Mouse (Mus musculus) left cerebral cortex, adult 2 months (tissue): ENCODE measurements around the gene Gm49368. TPM values are rescaled to one million over a fixed set of nuclear protein-coding genes. Genes with fewer than 3 reads are reported as not detected.
"Not testable (repeated sequence)": the region's sequence is repeated elsewhere in the genome, so short reads cannot be mapped to it uniquely, and the experiment has no call there.

Source experiments
- DNase-seq, 2 experiments: peaks; one replicate each; pipeline ENCODE4 v3.0.0; 2021 to 2022; ENCODE audit warnings: low spot score in 2 of 2, mixed read lengths in 1 of 2; ENCODE audit errors: extremely low spot score in 1 of 2
- H3K27ac ChIP-seq: fragments of 200-600 bp; 2 replicates; pipeline ENCODE4 v1.8.1; 2022
- H3K4me3 ChIP-seq: fragments of 200-600 bp; 2 replicates; pipeline ENCODE4 v1.8.1; 2022
- CTCF ChIP-seq: fragments of 200-600 bp; IDR thresholded peaks from 2 replicates; pipeline ENCODE4 v1.8.1; 2022; ENCODE audit warnings: antibody characterized with exemption, mild to moderate bottlenecking, moderate library complexity
- intact Hi-C: fragments of 180-260 bp; cut with DNase I; formaldehyde crosslinking; loops from one replicate; pipeline ENCODE4 v1.15.1; 2025
- total RNA-seq, 2 experiments: library from RNA; stranded (reverse); gene quantifications; 2 replicates each; pipeline ENCODE4 v1.2.3; 2021

Gm49368 gene
- total RNA-seq, 2 experiments from 2014 or later: not detected

DNA sequence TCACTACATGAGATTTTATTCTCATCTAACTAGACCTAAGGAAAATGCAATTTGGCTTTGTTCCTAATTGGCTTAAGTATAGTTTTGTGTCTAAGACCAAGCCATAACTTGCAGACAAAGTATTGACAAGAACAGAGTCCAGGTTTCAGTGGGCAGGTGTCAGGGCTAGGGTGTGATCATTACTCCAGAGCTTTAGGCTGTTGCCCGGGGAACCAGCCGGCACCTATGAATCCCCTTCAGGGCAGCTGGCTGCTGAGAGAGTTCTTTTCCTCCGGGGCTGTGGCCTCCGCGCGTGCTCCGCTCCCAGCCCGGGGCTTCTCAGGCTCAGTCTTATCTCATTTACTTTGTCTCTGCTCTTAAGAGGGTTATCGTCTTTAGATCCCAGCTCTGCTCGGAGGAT is 92.4 kb downstream of the Gm49368 start:
- intact Hi-C loops: no loop called here
- no peak overlapping the region for H3K4me3 ChIP-seq
- DNase-seq: no peak
- no peak for TF ChIP-seq CTCF
- H3K27ac ChIP-seq: no peak overlapping the region

GRCm38 (mm10) chr7:128158688-128159354 is 96.3 kb downstream of the Gm49368 start:
- intact Hi-C loops, H3K4me3 ChIP-seq, H3K27ac ChIP-seq, DNase-seq: not testable (repeated sequence)

DNA sequence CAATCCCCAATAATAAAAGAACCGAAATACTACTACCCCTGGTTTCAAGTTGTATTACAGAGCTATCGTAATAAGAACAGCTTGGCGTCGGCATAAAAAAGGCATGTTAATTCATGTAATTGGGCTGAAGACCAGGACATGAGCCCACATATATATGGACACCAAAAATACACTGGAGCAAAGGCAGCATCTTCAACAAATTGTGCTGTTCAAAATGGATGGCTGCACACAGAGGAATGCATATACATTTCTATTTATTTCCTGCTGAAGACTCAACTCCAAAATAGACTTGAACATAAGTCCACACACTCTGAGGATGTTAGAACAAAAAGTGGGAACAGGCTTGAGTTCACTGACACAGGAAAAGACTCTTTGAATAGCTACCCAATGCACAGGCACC is 101.5 kb downstream of the Gm49368 start:
- intact Hi-C loops: no loop called here

GRCm38 (mm10) chr7:128166391-128166790 is 103.9 kb downstream of the Gm49368 start:
- H3K4me3 ChIP-seq: no peak overlapping the region
- DNase-seq: no peak
- no peak overlapping the region for H3K27ac ChIP-seq
- TF ChIP-seq CTCF: no peak
- intact Hi-C loops: no loop called here

More for the DNA sequence above, 101.5 kb downstream of the Gm49368 start:
- H3K4me3 ChIP-seq: no peak overlapping the region
- H3K27ac ChIP-seq: no peak overlapping the region
- DNase-seq: no peak
- no peak for TF ChIP-seq CTCF

DNA sequence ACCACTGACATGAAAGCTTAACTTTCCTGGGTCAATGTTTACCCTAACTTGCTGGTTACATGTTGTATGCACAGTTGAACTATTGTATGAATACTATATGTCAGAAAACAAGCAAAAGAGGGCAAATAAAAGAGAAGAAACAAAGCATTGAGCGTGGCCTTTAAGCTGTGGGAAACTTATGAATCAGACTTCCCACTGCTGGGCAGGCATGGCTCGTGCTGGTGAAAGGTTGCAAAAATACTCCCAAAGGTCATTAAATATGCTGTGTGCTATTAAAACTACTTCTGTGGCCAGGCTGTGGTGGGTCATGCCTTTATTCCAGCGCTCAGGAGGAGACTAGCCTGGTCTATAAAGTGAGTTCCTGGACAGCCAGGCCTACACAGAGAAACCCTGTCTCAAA is 107.5 kb downstream of the Gm49368 start:
- H3K4me3 ChIP-seq: no peak overlapping the region
- no peak for TF ChIP-seq CTCF

More for the DNA sequence above, 107.5 kb downstream of the Gm49368 start:
- intact Hi-C loops: no loop called here
- no peak overlapping the region for H3K27ac ChIP-seq
- DNase-seq: no peak

Other genes starting within 250 kb of the Gm49368 start
- 10 to 100 TPM; 85.7 to 98.9 TPM for gene Stx4a, start 238.4 kb upstream of the Gm49368 start, total RNA-seq
- 100 to 1,000 TPM; 449 to 456 TPM for gene Stx1b, start 238.1 kb upstream of the Gm49368 start, total RNA-seq
- 10 to 100 TPM; 34.2 to 34.6 TPM for gene Zfp646, start 186.5 kb upstream of the Gm49368 start, total RNA-seq
- gene Zfp668, start 185.9 kb upstream of the Gm49368 start, total RNA-seq: 10 to 100 TPM; 23.3 to 24.1 TPM
- gene Prss53, start 171.7 kb upstream of the Gm49368 start, total RNA-seq: 1 to 10 TPM; 2.1 to 2.8 TPM
- gene Gm21974, start 167.2 kb upstream of the Gm49368 start, total RNA-seq: not detected
- gene Vkorc1, start 167.1 kb upstream of the Gm49368 start, total RNA-seq: 10 to 100 TPM; 22.0 to 23.4 TPM
- 10 to 100 TPM; 38.5 to 39.9 TPM for gene Bckdk, start 158.6 kb upstream of the Gm49368 start, total RNA-seq
- gene Kat8, start 150.2 kb upstream of the Gm49368 start, total RNA-seq: 10 to 100 TPM; 34.7 to 35.4 TPM
- under 1 TPM; 0.26 to 0.38 TPM for gene Prss8, start 132.6 kb upstream of the Gm49368 start, total RNA-seq
- gene Prss36, start 116.0 kb upstream of the Gm49368 start, total RNA-seq: 1 to 10 TPM; 8.5 to 9.8 TPM
- 100 to 1,000 TPM; 299 to 305 TPM for gene Fus, start 95.2 kb upstream of the Gm49368 start, total RNA-seq
- 1 to 10 TPM; 1.5 to 3.7 TPM for gene Pycard, start 68.8 kb upstream of the Gm49368 start, total RNA-seq
- 1 to 10 TPM; 1.0 to 1.1 TPM for gene Trim72, start 58.7 kb upstream of the Gm49368 start, total RNA-seq
- gene Itgam, start within 50 bp of the Gm49368 start, total RNA-seq: 10 to 100 TPM in 1 of 2 experiments, 1 to 10 TPM in 1; 9.2 to 10.9 TPM
- under 1 TPM in 1 of 2 experiments, not detected in 1; 0.07 TPM for gene Itgax, start 66.9 kb downstream of the Gm49368 start, total RNA-seq
- not detected for gene Itgad, start 91.7 kb downstream of the Gm49368 start, total RNA-seq
- gene Cox6a2, start 143.7 kb downstream of the Gm49368 start, total RNA-seq: 1 to 10 TPM; 7.5 to 9.8 TPM
- 10 to 100 TPM; 12.3 to 13.6 TPM for gene Armc5, start 174.7 kb downstream of the Gm49368 start, total RNA-seq
- gene 9130023H24Rik, start 175.3 kb downstream of the Gm49368 start, total RNA-seq: 1 to 10 TPM; 3.3 to 4.2 TPM
- gene Tgfb1i1, start 184.1 kb downstream of the Gm49368 start, total RNA-seq: 10 to 100 TPM; 18.9 to 22.2 TPM
- not detected for gene Slc5a2, start 203.0 kb downstream of the Gm49368 start, total RNA-seq
- gene BC017158, start 235.5 kb downstream of the Gm49368 start, total RNA-seq: 10 to 100 TPM; 27.5 to 27.7 TPM